In the genomic region with DNA sequence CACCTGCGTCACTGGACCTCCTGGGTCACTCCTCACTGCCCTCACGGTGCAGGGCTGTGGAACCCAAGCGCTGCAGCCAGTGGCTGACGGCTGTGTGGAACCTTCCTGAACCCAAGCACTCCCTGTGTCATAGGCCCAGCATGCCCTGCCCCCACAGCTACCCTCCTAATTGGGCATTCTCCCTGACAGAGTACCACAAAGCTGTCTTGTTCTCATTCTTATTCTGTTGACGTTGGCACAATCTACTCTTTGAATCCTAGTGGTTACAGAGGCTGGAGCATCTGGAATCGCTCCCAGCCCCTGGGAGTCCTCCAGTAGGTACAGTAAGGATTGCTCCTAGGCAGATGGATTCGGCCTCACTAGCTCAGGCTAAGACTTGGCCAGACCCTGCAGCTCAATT, we compare ENCODE assay signal across 12 mouse cellular contexts. TPM values are rescaled to one million over a fixed set of nuclear protein-coding genes. Genes with fewer than 3 reads are reported as not detected.
DNase-seq lines count a peak whose midpoint lies in the region; ATAC-seq lines count a peak whose summit lies in the region.
"Had no signal": no experiment of that assay in that cellular context is flagged by ENCODE, and none has a peak within 500 bp of the region (broad histone marks: within the 10 kb centered on the region; RNA-seq: fewer than 3 reads in every experiment).

No protein-coding gene starts in this region.

- no peak overlapping the region for H3K9ac ChIP-seq in heart, embryonic 13.5 days
- H3K9ac ChIP-seq: lung, embryonic 14.5 days; neural tube, embryonic 12.5 days had no signal

- H3K4me1 ChIP-seq in heart, embryonic 13.5 days, result peaks cover 36% of the 10 kb centered on the region

- 0 out of 2 replicates have a peak overlapping the region, but pooled peaks have one; percentile 5 for H3K27ac ChIP-seq in heart, embryonic 13.5 days (replicated peaks)
- H3K27ac ChIP-seq: neural tube, embryonic 12.5 days had no signal

- no peak overlapping the region for H3K4me3 ChIP-seq in heart, embryonic 13.5 days
- H3K4me3 ChIP-seq: neural tube, embryonic 12.5 days had no signal

- ATAC-seq in heart, embryonic 13.5 days (ENCODE audit: extremely low read depth, insufficient number of reproducible peaks, low FRiP score, low TSS enrichment), result no peak

- H3K4me2 ChIP-seq in heart, embryonic 13.5 days, result no peak overlapping the region
- H3K4me2 ChIP-seq: lung, embryonic 14.5 days; neural tube, embryonic 12.5 days had no signal

- 65% methylated on average over 7 of the region's 7 CpGs for WGBS in heart, embryonic 13.5 days

- no peaks in the 10 kb centered on the region for H3K36me3 ChIP-seq in heart, embryonic 13.5 days
- H3K36me3 ChIP-seq: neural tube, embryonic 12.5 days had no signal

- DNase-seq in heart, adult 9 months (ENCODE audit: low spot score in 2 of 2), result no peak
- DNase-seq in 3134 (ENCODE audit: extremely low read depth, insufficient read length, low spot score), result peak; percentile 82
- peak; percentile 19 for DNase-seq in fat pad, adult 2 months (ENCODE audit: extremely low read depth, low read depth, low spot score)
- DNase-seq in layer of hippocampus, adult 8-10 months (ENCODE audit: low spot score in 2 of 2), result peak; percentile 59 to 67
- no peak for DNase-seq in adrenal gland, postnatal 4 days (ENCODE audit: low spot score in 2 of 2)
- DNase-seq in testis, postnatal 14 days (ENCODE audit: low spot score), result no peak
- DNase-seq in cerebellum, postnatal 14 days, result no peak

- peaks cover 20% of the 10 kb centered on the region for H3K27me3 ChIP-seq in heart, embryonic 13.5 days (replicated peaks)
- H3K27me3 ChIP-seq: neural tube, embryonic 12.5 days had no signal

- H3K9me3 ChIP-seq in heart, embryonic 13.5 days, result no peaks in the 10 kb centered on the region
- H3K9me3 ChIP-seq: neural tube, embryonic 12.5 days had no signal

RNA-seq across cellular contexts. Expression of a gene that starts 33.1 kb away (rescaled TPM):
- 0.46 and 0.72 TPM in 2 replicates for polyA plus RNA-seq in heart, embryonic 13.5 days (2015; fragmentation: Nextera tagmentation; extraction: Ambion mirVana)
- total RNA-seq in layer of hippocampus, adult 8-10 months (2022), result 10 to 100 TPM; 96.1 to 98.8 (median 97.6) TPM
- under 1 TPM; 0.98 to 0.99 TPM for total RNA-seq in adrenal gland, postnatal 4 days (2021)

RNA-seq across cellular contexts. Expression of a gene that starts 57.2 kb away (rescaled TPM):
- polyA plus RNA-seq in heart, embryonic 13.5 days (2015; fragmentation: Nextera tagmentation; extraction: Ambion mirVana), result not detected in 2 replicates
- total RNA-seq in layer of hippocampus, adult 8-10 months (2022), result not detected
- not detected for total RNA-seq in adrenal gland, postnatal 4 days (2021)
- total RNA-seq: heart, postnatal 14 days; layer of hippocampus, postnatal 10 days had no signal
- polyA plus RNA-seq: lung, embryonic 14.5 days; neural tube, embryonic 12.5 days had no signal

Comparison
In these comparisons a context has a peak if more than half of its experiments do, and no peak if none do; other contexts are left out.
1. DNase-seq: peak in 3134 (single experiment), fat pad, adult 2 months (single experiment) and layer of hippocampus, adult 8-10 months (2 of 2); none in heart, adult 9 months (0 of 2), adrenal gland, postnatal 4 days (0 of 2), testis, postnatal 14 days (single experiment) and cerebellum, postnatal 14 days (0 of 2).
2. RNA of a gene that starts 33.1 kb away (total RNA-seq): 96.1 to 98.8 TPM in layer of hippocampus, adult 8-10 months; 0.98 to 0.99 TPM in adrenal gland, postnatal 4 days; every median in the first group is over 10 times any median in the second.